Mouse (Mus musculus) testis, postnatal 10 days (tissue): ENCODE data around the gene 3110082I17Rik.

Source experiments
- DNase-seq: peaks from one replicate; pipeline ENCODE4 v3.0.0; 2021; ENCODE audit warnings: low spot score

Gene 3110082I17Rik

GRCm38 (mm10) chr5:139418633-139419032 is 41.7 kb downstream of the 3110082I17Rik start:
- DNase-seq: no peak

- DNase-seq: no peak
Observed at GRCm38 (mm10) chr5:139418110-139418509, 42.2 kb downstream of the 3110082I17Rik start.

- DNase-seq: no peak
Observed at GRCm38 (mm10) chr5:139417480-139417879, 42.8 kb downstream of the 3110082I17Rik start.

- no peak for DNase-seq
Observed at GRCm38 (mm10) chr5:139416942-139417341, 43.4 kb downstream of the 3110082I17Rik start.

- no peak for DNase-seq
Observed at GRCm38 (mm10) chr5:139415001-139415400, 45.3 kb downstream of the 3110082I17Rik start.

GRCm38 (mm10) chr5:139413545-139413944 is 46.8 kb downstream of the 3110082I17Rik start:
- DNase-seq: no peak

GRCm38 (mm10) chr5:139411665-139412314 is 48.5 kb downstream of the 3110082I17Rik start:
- DNase-seq: no peak

GRCm38 (mm10) chr5:139411117-139411516 is 49.2 kb downstream of the 3110082I17Rik start:
- no peak for DNase-seq

GRCm38 (mm10) chr5:139410056-139410455 is 50.3 kb downstream of the 3110082I17Rik start:
- DNase-seq: peak; percentile 76

GRCm38 (mm10) chr5:139409412-139409811 is 50.9 kb downstream of the 3110082I17Rik start:
- DNase-seq: peak; percentile 71

GRCm38 (mm10) chr5:139408511-139408910 is 51.8 kb downstream of the 3110082I17Rik start:
- no peak for DNase-seq

- DNase-seq: no peak
Observed at GRCm38 (mm10) chr5:139407121-139407885, 53.0 kb downstream of the 3110082I17Rik start.

GRCm38 (mm10) chr5:139405953-139406352 is 54.4 kb downstream of the 3110082I17Rik start:
- no peak for DNase-seq

- no peak for DNase-seq
Observed at GRCm38 (mm10) chr5:139405478-139405877, 54.8 kb downstream of the 3110082I17Rik start.

- DNase-seq: no peak
Observed at GRCm38 (mm10) chr5:139404801-139405401, 55.4 kb downstream of the 3110082I17Rik start, which contains the start of gene C130050O18Rik. C130050O18Rik (plus strand) TSS chr5:139405280.

GRCm38 (mm10) chr5:139403692-139404260 is 56.6 kb downstream of the 3110082I17Rik start:
- no peak for DNase-seq

GRCm38 (mm10) chr5:139402106-139402505 is 58.2 kb downstream of the 3110082I17Rik start:
- DNase-seq: no peak

- DNase-seq: no peak
Observed at GRCm38 (mm10) chr5:139399991-139400390, 60.3 kb downstream of the 3110082I17Rik start.

GRCm38 (mm10) chr5:139398786-139399185 is 61.5 kb downstream of the 3110082I17Rik start:
- no peak for DNase-seq

- peak; percentile 97 for DNase-seq
Observed at GRCm38 (mm10) chr5:139397959-139398753, 62.2 kb downstream of the 3110082I17Rik start.

- no peak for DNase-seq
Observed at GRCm38 (mm10) chr5:139397359-139397916, 62.9 kb downstream of the 3110082I17Rik start.
